Mouse (Mus musculus): ENCODE measurements around the gene Tmem72. TPM values are rescaled to one million over a fixed set of nuclear protein-coding genes. Genes with fewer than 3 reads are reported as not detected.
A peak's percentile ranks its signal among the peaks of the same experiment; 100 is the strongest.

Gene Tmem72
- polyA plus RNA-seq, 1 experiment, result 0.04 TPM

DNA sequence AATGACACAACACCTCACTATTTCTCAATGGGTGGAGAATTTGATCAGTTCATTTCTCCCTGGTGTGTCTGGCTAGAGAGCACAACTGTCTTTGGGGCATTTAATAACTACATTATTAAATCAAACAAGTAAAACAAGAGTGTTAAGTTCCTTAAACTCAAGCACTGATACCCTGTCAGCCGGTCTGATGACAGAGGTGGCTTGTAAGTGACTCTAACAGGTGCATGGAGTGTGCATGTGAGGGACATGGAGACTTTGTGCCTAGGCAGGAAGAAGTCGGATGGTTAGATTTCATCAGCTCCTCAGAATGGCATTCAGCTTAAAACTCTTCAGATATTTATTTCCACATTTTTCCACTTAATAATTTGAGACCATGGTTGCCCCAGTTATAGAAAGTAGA, 53.3 kb downstream of the Tmem72 start:
- Histone ChIP-seq H3K27ac (ENCODE audit: control insufficient read depth, insufficient read depth, low read length) (no peak overlapping the region), H3K4me3 (ENCODE audit: control insufficient read depth, insufficient read depth, low read length) (no peak overlapping the region), H3K27me3 (ENCODE audit: control insufficient read depth, insufficient read depth, low read length) (no peaks in the 10 kb centered on the region), H3K36me3 (ENCODE audit: control insufficient read depth, insufficient read depth, low read length) (no peaks in the 10 kb centered on the region), H3K4me1 (replicated peaks; ENCODE audit: control insufficient read depth, insufficient read depth, low read length) (no peaks in the 10 kb centered on the region)
- 90% methylated on average over 2 of the region's 2 CpGs for WGBS
- no peak for DNase-seq
- TF ChIP-seq CTCF (IDR thresholded peaks at IDR 0.05; ENCODE audit: borderline replicate concordance, control insufficient read depth, extremely low read depth, insufficient read depth, low read length, poor library complexity) (no peak), POLR2A (IDR thresholded peaks at IDR 0.05; ENCODE audit: control insufficient read depth, extremely low read depth, insufficient read depth, low read length, poor library complexity) (no peak)

DNA sequence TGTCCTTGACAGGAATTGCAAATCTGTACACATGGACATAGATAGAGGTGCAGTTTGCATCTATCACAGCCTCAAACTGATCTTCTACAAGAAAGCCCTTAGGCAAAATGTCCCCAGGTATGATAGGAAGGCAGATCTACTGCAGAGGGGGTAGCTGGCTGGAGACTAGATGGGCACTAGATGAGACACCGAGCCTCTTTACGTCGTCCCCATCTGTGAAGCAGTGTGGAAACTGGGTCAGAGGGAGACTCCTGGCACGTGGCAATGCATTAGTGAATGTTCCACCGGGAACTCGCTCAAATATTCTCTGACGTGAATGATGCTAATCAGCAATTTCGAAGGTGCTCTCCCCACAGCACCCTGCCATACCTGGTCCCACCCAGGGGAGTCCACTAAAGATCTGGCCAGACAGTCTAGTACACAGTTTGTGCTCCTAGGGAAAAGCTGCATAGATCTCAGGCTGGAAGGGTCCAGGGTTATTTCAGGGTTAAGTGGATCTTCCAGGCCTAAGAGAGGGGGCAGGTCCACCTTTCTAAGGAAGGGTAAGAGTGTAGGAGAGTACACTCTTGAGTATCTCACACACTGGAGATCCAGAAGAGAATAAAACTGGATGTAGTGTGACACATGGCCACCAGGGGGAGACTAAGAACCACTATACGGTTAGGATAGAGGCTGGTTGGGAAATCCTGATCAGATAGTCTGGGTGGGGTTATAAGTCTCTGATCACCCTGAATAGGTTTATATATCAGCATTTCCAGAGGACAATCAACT, 62.8 kb downstream of the Tmem72 start:
- H3K27me3 ChIP-seq (ENCODE audit: control insufficient read depth, insufficient read depth, low read length), result no peaks in the 10 kb centered on the region; the same call in 1 of the 2 replicates
- no peaks in the 10 kb centered on the region for H3K36me3 ChIP-seq (ENCODE audit: control insufficient read depth, insufficient read depth, low read length)
- TF ChIP-seq POLR2A (IDR thresholded peaks at IDR 0.05; ENCODE audit: control insufficient read depth, extremely low read depth, insufficient read depth, low read length, poor library complexity) (no peak), CTCF (IDR thresholded peaks at IDR 0.05; ENCODE audit: borderline replicate concordance, control insufficient read depth, extremely low read depth, insufficient read depth, low read length, poor library complexity) (no peak)
- peak; percentile 47 for DNase-seq
- WGBS, result 72% methylated on average over 9 of the region's 9 CpGs
- no peak overlapping the region for H3K27ac ChIP-seq (ENCODE audit: control insufficient read depth, insufficient read depth, low read length)
- no peak overlapping the region for H3K4me3 ChIP-seq (ENCODE audit: control insufficient read depth, insufficient read depth, low read length)
- no peaks in the 10 kb centered on the region for H3K4me1 ChIP-seq (replicated peaks; ENCODE audit: control insufficient read depth, insufficient read depth, low read length)

DNA sequence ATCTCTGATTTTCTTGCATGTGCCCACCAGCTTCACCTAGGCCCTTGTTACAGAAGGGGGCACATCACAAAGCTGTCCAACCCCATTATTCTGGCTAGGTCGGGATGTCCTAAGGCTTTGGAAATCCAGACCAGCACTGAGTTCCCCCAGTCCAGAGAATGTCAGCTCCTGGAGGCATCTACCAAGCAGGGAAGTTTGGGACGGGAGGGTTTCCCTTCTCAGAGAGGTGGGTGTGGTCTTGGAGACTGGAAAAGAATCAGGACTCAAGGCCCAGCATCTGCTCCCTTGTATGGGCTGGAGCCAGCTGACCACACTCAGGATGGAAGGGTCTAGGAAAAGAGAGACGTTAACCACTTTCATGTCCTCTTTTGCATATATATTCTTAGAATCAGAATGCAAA, 63.5 kb downstream of the Tmem72 start:
- Histone ChIP-seq H3K4me3 (ENCODE audit: control insufficient read depth, insufficient read depth, low read length) (no peak overlapping the region), H3K36me3 (ENCODE audit: control insufficient read depth, insufficient read depth, low read length) (no peaks in the 10 kb centered on the region), H3K4me1 (replicated peaks; ENCODE audit: control insufficient read depth, insufficient read depth, low read length) (no peaks in the 10 kb centered on the region), H3K27ac (ENCODE audit: control insufficient read depth, insufficient read depth, low read length) (no peak overlapping the region), H3K27me3 (ENCODE audit: control insufficient read depth, insufficient read depth, low read length) (no peaks in the 10 kb centered on the region; the same call in 1 of the 2 replicates)
- TF ChIP-seq CTCF (IDR thresholded peaks at IDR 0.05; ENCODE audit: borderline replicate concordance, control insufficient read depth, extremely low read depth, insufficient read depth, low read length, poor library complexity) (no peak), POLR2A (IDR thresholded peaks at IDR 0.05; ENCODE audit: control insufficient read depth, extremely low read depth, insufficient read depth, low read length, poor library complexity) (no peak)
- DNase-seq, result no peak
- WGBS, result 88% methylated on average over 3 of the region's 3 CpGs

DNA sequence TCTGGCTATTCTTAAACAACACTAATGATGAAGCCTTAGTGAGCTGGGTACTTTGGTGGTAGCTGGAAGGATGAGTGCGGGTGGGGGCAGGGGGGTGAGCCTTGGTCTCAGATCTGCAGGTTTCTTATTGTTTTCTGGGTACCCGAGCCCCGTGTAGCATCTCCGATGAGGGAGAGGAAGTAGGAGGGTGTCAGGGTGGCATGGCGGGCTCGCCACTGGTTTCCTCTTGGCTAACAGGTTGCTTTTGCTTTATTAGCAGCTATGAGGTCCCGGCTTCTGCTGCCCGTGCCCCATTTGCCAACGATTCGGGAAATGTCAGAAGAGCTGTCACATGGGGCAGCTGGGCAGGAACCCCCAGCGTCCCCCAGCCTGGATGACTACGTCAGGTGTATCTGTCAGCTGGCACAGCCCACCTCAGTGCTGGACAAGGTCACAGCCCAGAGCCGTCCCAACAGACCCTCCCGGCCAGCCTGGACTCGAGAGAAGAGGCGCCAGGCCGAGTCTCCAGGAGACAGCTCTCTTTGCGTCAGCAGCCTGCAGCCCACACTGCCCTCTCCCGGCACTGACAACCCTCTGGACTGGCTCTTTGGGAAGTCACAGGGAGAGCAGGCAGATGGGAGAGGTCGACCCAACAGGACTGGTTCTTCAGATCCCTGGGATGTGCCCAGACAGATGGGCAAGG, 65.1 kb downstream of the Tmem72 start:
- Histone ChIP-seq H3K4me1 (replicated peaks; ENCODE audit: control insufficient read depth, insufficient read depth, low read length) (no peaks in the 10 kb centered on the region), H3K4me3 (ENCODE audit: control insufficient read depth, insufficient read depth, low read length) (no peak overlapping the region), H3K27me3 (ENCODE audit: control insufficient read depth, insufficient read depth, low read length) (no peaks in the 10 kb centered on the region; the same call in 1 of the 2 replicates), H3K27ac (ENCODE audit: control insufficient read depth, insufficient read depth, low read length) (no peak overlapping the region), H3K36me3 (ENCODE audit: control insufficient read depth, insufficient read depth, low read length) (no peaks in the 10 kb centered on the region)
- WGBS, result 14% methylated on average over 20 of the region's 20 CpGs
- TF ChIP-seq CTCF (IDR thresholded peaks at IDR 0.05; ENCODE audit: borderline replicate concordance, control insufficient read depth, extremely low read depth, insufficient read depth, low read length, poor library complexity) (no peak), POLR2A (IDR thresholded peaks at IDR 0.05; ENCODE audit: control insufficient read depth, extremely low read depth, insufficient read depth, low read length, poor library complexity) (no peak)
- DNase-seq, result no peak

DNA sequence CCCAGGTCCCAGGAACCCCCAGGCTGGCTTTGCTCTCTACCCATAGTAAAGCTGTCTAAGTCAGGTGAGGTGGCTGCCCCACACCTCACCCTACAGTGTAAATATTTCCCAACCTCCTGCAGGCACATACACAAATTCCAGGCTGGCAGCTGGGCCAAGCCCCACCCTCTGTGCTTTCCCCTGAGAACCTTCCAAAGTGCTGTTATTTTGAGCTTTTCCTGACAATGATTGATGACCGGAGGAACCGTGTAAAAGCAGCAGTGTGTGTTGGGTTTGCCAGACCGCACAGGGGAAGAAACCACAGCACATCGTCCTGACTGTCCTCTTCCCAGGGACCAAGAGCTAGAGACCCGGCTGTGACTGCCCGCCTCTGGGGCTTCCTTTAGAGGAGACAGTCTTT, 66.3 kb downstream of the Tmem72 start, which contains the start of gene Depp1:
TSS of gene Depp1 (plus strand) at position 204 of the 400 bp plus-strand sequence.
- Histone ChIP-seq H3K36me3 (ENCODE audit: control insufficient read depth, insufficient read depth, low read length) (no peaks in the 10 kb centered on the region), H3K27ac (ENCODE audit: control insufficient read depth, insufficient read depth, low read length) (no peak within 1 kb of the TSS), H3K4me3 (ENCODE audit: control insufficient read depth, insufficient read depth, low read length) (no peak within 1 kb of the TSS), H3K4me1 (replicated peaks; ENCODE audit: control insufficient read depth, insufficient read depth, low read length) (no peaks in the 10 kb centered on the region), H3K27me3 (ENCODE audit: control insufficient read depth, insufficient read depth, low read length) (no peaks in the 10 kb centered on the region; the same call in 1 of the 2 replicates)
- 14% methylated on average over 6 of the region's 6 CpGs for WGBS
- no peak for DNase-seq
- TF ChIP-seq CTCF (IDR thresholded peaks at IDR 0.05; ENCODE audit: borderline replicate concordance, control insufficient read depth, extremely low read depth, insufficient read depth, low read length, poor library complexity) (no peak), POLR2A (IDR thresholded peaks at IDR 0.05; ENCODE audit: control insufficient read depth, extremely low read depth, insufficient read depth, low read length, poor library complexity) (no peak)

DNA sequence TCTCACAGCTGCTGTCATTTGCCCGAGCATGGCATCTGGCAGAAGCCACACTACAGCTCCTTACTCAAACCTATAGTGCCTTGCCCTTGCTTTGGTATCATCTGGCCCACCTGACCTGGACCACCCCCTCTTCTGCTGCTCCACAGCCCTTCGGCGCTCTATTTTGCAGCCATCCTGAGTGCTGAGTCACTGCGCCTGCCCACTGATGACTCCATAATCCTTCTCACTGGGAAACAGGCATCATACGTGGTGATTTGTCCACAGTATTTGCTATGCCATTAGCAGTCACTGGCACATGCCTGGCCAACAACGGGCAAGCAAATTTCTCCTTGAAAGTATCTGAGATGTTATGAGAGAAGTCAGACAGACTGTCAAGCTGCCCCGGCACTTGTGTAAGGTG, 66.9 kb downstream of the Tmem72 start:
- Histone ChIP-seq H3K4me3 (ENCODE audit: control insufficient read depth, insufficient read depth, low read length) (no peak overlapping the region), H3K36me3 (ENCODE audit: control insufficient read depth, insufficient read depth, low read length) (no peaks in the 10 kb centered on the region), H3K27me3 (ENCODE audit: control insufficient read depth, insufficient read depth, low read length) (no peaks in the 10 kb centered on the region; the same call in 1 of the 2 replicates), H3K4me1 (replicated peaks; ENCODE audit: control insufficient read depth, insufficient read depth, low read length) (no peaks in the 10 kb centered on the region), H3K27ac (ENCODE audit: control insufficient read depth, insufficient read depth, low read length) (no peak overlapping the region)
- WGBS, result 59% methylated on average over 7 of the region's 7 CpGs
- TF ChIP-seq CTCF (IDR thresholded peaks at IDR 0.05; ENCODE audit: borderline replicate concordance, control insufficient read depth, extremely low read depth, insufficient read depth, low read length, poor library complexity), result no peak
- no peak for TF ChIP-seq POLR2A (IDR thresholded peaks at IDR 0.05; ENCODE audit: control insufficient read depth, extremely low read depth, insufficient read depth, low read length, poor library complexity)
- DNase-seq, result no peak
